Mouse (Mus musculus) embryo, embryonic 10.5 days (tissue): ENCODE measurements around the gene Fntb.
"Not testable (repeated sequence)": the region's sequence is repeated elsewhere in the genome, so short reads cannot be mapped to it uniquely, and the experiment has no call there.

Experiments
- DNase-seq: peaks from one replicate; pipeline ENCODE4 v3.0.0-alpha.2; 2015; ENCODE audit warnings: low spot score

Fntb gene

GRCm38 (mm10) chr12:76765354-76765851 lies at the start of gene Fntb, which contains the start of gene Churc1:
Gene Fntb, plus strand, starts transcription at chr12:76765589.
Gene Churc1, plus strand, starts transcription at chr12:76765538.
- DNase-seq = peak; percentile 99

- DNase-seq = no peak
Measured at GRCm38 (mm10) chr12:76718384-76718783, 47.0 kb upstream of the Fntb start.

GRCm38 (mm10) chr12:76720572-76720971 lies 44.8 kb upstream of the Fntb start:
- DNase-seq = peak; percentile 26

GRCm38 (mm10) chr12:76722026-76722425 lies 43.4 kb upstream of the Fntb start:
- no peak for DNase-seq

GRCm38 (mm10) chr12:76727955-76728354 lies 37.4 kb upstream of the Fntb start:
- no peak for DNase-seq

- no peak for DNase-seq
Measured at GRCm38 (mm10) chr12:76750866-76751459, 14.4 kb upstream of the Fntb start.

GRCm38 (mm10) chr12:76752652-76753318 lies 12.6 kb upstream of the Fntb start:
- DNase-seq = peak; percentile 84

- no peak for DNase-seq
Measured at GRCm38 (mm10) chr12:76765901-76766630, 677 bp downstream of the Fntb start.

GRCm38 (mm10) chr12:76770841-76771500 lies 5.6 kb downstream of the Fntb start:
- DNase-seq = no peak

- no peak for DNase-seq
Measured at GRCm38 (mm10) chr12:76771540-76771939, 6.2 kb downstream of the Fntb start.

- DNase-seq = no peak
Measured at GRCm38 (mm10) chr12:76774652-76775051, 9.3 kb downstream of the Fntb start.

- DNase-seq = no peak
Measured at GRCm38 (mm10) chr12:76775132-76775531, 9.7 kb downstream of the Fntb start.

- no peak for DNase-seq
Measured at GRCm38 (mm10) chr12:76776898-76777297, 11.5 kb downstream of the Fntb start.

- no peak for DNase-seq
Measured at GRCm38 (mm10) chr12:76777845-76778244, 12.5 kb downstream of the Fntb start.

GRCm38 (mm10) chr12:76778305-76779083 lies 13.1 kb downstream of the Fntb start:
- no peak for DNase-seq

GRCm38 (mm10) chr12:76779951-76780350 lies 14.6 kb downstream of the Fntb start:
- no peak for DNase-seq

- no peak for DNase-seq
Measured at GRCm38 (mm10) chr12:76780639-76781468, 15.5 kb downstream of the Fntb start.

GRCm38 (mm10) chr12:76784056-76784619 lies 18.7 kb downstream of the Fntb start:
- DNase-seq = no peak

- no peak for DNase-seq
Measured at GRCm38 (mm10) chr12:76790446-76791084, 25.2 kb downstream of the Fntb start.

- DNase-seq = not testable (repeated sequence)
Measured at GRCm38 (mm10) chr12:76792540-76792939, 27.2 kb downstream of the Fntb start.
